Mouse (Mus musculus): ENCODE data around the gene Ern2. TPM values are rescaled to one million over a fixed set of nuclear protein-coding genes. Genes with fewer than 3 reads are reported as not detected.

Ern2 gene
- polyA plus RNA-seq (2015; fragmentation: Nextera tagmentation; extraction: Ambion mirVana) = 4.8 and 6.2 TPM in 2 replicates

DNA sequence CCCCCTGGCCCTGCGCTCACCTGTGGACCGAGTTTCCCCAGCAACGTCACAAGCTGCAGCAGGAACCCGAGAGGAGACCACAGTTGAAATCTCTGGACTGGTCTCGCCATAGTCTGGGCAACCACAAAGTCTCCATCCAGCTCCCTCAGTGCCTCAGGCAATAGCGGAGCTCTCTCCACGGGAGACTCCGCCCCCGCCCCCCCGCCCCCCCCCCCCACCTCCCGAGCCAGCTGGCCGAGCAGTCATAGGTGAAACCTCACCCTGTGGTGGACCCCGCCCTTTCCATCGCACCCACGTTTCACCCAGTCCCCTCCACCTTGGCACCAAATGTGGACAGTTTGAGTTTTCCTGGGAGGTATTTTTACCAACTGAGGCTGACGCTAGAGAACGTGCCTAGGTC, at the start of gene Ern2:
TSS of gene Ern2 (minus strand) at position 165 of the 400 bp plus-strand sequence.
- H3K4me2 ChIP-seq (replicated peaks) = peak within 1 kb of the TSS; percentile 34
- H3K4me3 ChIP-seq (replicated peaks) = no peak within 1 kb of the TSS
- 0 out of 2 replicates have a peak, but pooled peaks cover 8% of the 10 kb centered on the region for H3K4me1 ChIP-seq (replicated peaks)
- no peaks in the 10 kb centered on the region for H3K36me3 ChIP-seq
- H3K9ac ChIP-seq = 0 out of 2 replicates have a peak within 1 kb of the TSS, but pooled peaks have one; percentile 10
- peak; percentile 40; the same call in 1 of the 2 replicates for ATAC-seq
- H3K27ac ChIP-seq = no peak within 1 kb of the TSS
- 13% methylated on average over 17 of the region's 17 CpGs for WGBS
- no peaks in the 10 kb centered on the region for H3K27me3 ChIP-seq (replicated peaks)
- no peaks in the 10 kb centered on the region for H3K9me3 ChIP-seq

DNA sequence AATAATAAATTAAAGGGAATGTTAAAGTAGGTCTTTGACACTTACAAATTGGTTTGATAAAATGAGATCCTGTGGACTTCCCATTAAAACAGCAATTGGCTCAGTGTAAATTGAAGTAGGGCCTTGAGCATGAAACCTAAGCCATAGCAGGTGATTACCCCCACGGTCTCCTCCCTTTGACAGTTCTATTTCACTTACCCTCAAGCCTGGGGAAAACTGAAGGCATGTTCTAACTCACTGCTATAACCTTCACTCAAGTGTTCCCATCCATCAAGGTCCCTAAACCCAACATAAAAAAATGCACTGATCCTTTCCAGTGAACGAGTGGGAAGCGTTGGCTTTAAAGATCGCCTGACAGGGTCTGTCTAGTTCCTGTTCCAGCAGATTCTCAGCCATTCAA, 44.9 kb upstream of the Ern2 start:
- 63% methylated on average over 4 of the region's 4 CpGs for WGBS
- no peak for ATAC-seq

DNA sequence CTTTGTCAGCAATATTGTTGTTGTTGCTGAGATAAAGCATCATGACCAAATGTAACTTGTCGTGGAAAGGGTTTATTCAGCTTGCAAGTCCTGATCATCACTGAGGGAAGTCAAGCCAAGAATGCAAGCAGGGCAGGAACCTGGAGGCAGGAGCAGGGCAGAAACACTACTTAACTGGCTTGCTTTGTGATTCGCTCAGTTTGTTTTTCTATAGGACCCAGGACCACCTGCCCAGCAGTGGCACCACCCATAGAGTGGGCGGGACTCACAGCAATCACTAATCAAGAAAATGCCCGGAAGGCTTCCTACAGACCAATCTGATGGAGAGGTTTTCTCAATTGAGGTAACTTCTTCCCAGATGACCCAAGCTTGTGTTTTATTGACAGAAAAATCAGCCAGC, 43.9 kb upstream of the Ern2 start:
- WGBS = 77% methylated on average over 4 of the region's 4 CpGs
- no peaks in the 10 kb centered on the region for H3K4me1 ChIP-seq (replicated peaks)
- H3K9me3 ChIP-seq = no peaks in the 10 kb centered on the region
- H3K27ac ChIP-seq = no peak overlapping the region
- no peaks in the 10 kb centered on the region for H3K36me3 ChIP-seq
- no peak overlapping the region for H3K9ac ChIP-seq
- no peak for ATAC-seq
- no peaks in the 10 kb centered on the region for H3K27me3 ChIP-seq (replicated peaks)
- H3K4me3 ChIP-seq (replicated peaks) = no peak overlapping the region
- no peak overlapping the region for H3K4me2 ChIP-seq (replicated peaks)

More for the DNA sequence above, 44.9 kb upstream of the Ern2 start:
- no peaks in the 10 kb centered on the region for H3K4me1 ChIP-seq (replicated peaks)
- H3K9ac ChIP-seq = no peak overlapping the region
- H3K27me3 ChIP-seq (replicated peaks) = no peaks in the 10 kb centered on the region
- H3K27ac ChIP-seq = no peak overlapping the region
- H3K9me3 ChIP-seq = no peaks in the 10 kb centered on the region
- no peaks in the 10 kb centered on the region for H3K36me3 ChIP-seq
- H3K4me3 ChIP-seq (replicated peaks) = no peak overlapping the region
- H3K4me2 ChIP-seq (replicated peaks) = no peak overlapping the region

DNA sequence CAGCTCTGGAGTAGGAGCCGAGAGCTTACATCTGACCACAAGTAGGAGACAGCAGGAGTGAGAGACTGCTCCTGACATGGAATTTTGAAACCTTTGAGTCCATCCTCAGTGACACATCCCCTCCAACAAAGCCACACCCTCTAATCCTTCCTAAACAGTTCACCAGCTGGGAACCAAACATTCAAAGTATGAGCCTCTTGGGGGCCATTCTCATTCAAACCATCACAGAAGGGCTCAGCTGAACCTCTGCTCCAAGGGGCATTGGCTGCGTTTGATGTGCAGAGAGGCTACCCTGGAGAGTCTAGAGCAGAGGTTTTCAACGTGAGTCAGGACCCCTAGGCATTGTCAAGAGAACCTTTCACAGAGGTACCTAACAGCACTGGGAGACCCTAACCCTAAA, 43.3 kb upstream of the Ern2 start:
- Histone ChIP-seq H3K27me3 (replicated peaks) (no peaks in the 10 kb centered on the region), H3K4me3 (replicated peaks) (no peak overlapping the region), H3K9ac (no peak overlapping the region), H3K4me1 (replicated peaks) (no peaks in the 10 kb centered on the region), H3K9me3 (no peaks in the 10 kb centered on the region), H3K27ac (no peak overlapping the region), H3K36me3 (no peaks in the 10 kb centered on the region), H3K4me2 (replicated peaks) (no peak overlapping the region)
- ATAC-seq = no peak
- 63% methylated on average over 3 of the region's 3 CpGs for WGBS

DNA sequence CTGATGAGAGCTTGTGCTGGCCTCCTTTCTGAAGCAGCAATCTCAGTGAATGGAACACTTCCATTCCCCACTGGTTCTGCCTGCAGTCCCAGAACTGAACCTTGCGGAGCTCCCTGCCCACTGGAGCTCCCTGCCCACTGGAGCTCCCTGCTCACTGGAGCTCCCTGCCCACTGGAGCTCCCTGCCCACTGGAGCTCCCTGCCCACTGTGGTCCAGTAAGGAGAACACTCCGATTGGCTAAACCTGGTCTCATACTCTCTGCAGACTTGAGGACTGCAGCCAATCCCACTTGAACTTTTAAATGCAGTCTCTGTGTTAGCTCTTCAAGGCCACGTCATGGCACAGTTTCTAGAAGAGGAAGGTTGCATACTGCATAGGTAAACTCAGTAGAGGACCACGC, 40.7 kb upstream of the Ern2 start:
- Histone ChIP-seq H3K4me2 (replicated peaks) (peak overlapping the region; percentile 45; the same call in 1 of the 2 replicates), H3K36me3 (no peaks in the 10 kb centered on the region), H3K27ac (peak overlapping the region; percentile 74; the same call in 1 of the 2 replicates), H3K4me3 (replicated peaks) (no peak overlapping the region), H3K9me3 (no peaks in the 10 kb centered on the region), H3K9ac (no peak overlapping the region), H3K4me1 (replicated peaks) (no peaks in the 10 kb centered on the region), H3K27me3 (replicated peaks) (no peaks in the 10 kb centered on the region)
- WGBS = 73% methylated on average over 4 of the region's 4 CpGs
- ATAC-seq = peak; percentile 64

DNA sequence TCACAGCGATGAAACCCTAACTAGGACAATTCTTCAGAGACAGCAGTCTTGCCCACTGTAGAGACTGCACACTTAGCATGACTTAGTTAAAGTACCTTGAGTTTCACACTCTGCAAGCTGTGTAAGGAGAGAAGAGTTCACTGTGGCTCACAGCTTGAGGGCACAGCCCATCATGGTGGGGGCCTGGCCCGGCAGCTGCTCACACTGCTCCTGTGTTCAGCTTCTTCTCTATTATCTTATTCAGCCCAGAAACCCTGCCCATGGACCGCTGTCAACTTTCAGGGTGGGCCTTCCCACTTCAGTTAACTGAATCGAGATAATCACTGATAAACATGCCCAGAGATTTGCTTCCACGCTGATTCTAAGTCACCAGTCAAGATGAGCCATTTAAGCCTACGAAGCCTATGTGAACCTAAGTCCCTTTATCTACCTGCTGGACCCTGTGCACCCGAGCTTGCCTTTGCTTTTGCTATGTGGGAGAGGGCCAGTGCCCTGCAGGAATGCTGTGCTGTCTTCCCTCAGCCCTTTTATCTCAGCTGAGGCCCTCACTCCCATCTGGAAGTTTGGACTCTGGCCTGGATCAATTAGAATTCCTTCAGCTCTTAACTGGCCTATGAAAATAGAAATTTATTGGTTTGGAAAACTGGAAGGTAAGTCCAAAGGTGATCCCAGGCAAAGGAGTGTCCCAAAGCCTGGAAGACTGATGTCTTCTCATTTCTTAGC, 40.2 kb upstream of the Ern2 start:
- Histone ChIP-seq H3K27me3 (replicated peaks) (no peaks in the 10 kb centered on the region), H3K27ac (peak overlapping the region; percentile 74), H3K4me3 (replicated peaks) (no peak overlapping the region), H3K9ac (no peak overlapping the region), H3K36me3 (no peaks in the 10 kb centered on the region), H3K9me3 (no peaks in the 10 kb centered on the region), H3K4me2 (replicated peaks) (peak overlapping the region; percentile 45; the same call in 1 of the 2 replicates), H3K4me1 (replicated peaks) (no peaks in the 10 kb centered on the region)
- ATAC-seq = peak; percentile 94
- WGBS = 63% methylated on average over 7 of the region's 7 CpGs

DNA sequence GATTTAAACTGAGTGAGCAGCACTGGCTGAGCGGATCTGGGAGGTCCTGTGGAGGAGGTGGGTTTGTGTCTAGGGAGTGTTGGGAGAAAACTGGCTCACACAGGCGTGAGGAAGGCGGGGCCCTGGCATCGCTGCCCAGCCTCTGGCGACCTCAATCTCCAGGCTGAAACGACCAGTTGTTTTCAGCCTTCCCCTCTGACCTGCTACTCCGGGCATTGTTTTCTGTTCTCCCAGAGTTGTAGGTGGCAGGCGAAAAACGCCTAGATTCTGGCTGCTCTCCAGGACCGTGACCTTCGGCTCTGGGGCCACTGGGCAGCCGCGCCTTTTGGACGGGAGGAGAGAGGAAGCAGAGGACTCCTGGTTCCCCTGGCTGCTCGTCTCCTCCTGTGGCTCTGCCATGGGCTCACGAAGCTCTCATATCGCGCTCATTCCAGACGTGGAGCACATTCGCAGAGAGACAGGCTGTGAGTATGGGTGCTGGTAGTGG, 33.4 kb upstream of the Ern2 start, which contains the start of gene Chp2:
TSS of gene Chp2 (plus strand) at position 182 of the 487 bp plus-strand sequence.
- H3K9ac ChIP-seq = no peak within 1 kb of the TSS
- no peaks in the 10 kb centered on the region for H3K36me3 ChIP-seq
- peak within 1 kb of the TSS; percentile 57 for H3K4me2 ChIP-seq (replicated peaks)
- H3K9me3 ChIP-seq = no peaks in the 10 kb centered on the region
- 20% methylated on average over 20 of the region's 20 CpGs for WGBS
- H3K27ac ChIP-seq = no peak within 1 kb of the TSS
- 0 out of 2 replicates have a peak, but pooled peaks cover 2% of the 10 kb centered on the region for H3K27me3 ChIP-seq (replicated peaks)
- peak; percentile 60 for ATAC-seq
- H3K4me1 ChIP-seq (replicated peaks) = 0 out of 2 replicates have a peak, but pooled peaks cover 3% of the 10 kb centered on the region
- H3K4me3 ChIP-seq (replicated peaks) = peak within 1 kb of the TSS; percentile 23

DNA sequence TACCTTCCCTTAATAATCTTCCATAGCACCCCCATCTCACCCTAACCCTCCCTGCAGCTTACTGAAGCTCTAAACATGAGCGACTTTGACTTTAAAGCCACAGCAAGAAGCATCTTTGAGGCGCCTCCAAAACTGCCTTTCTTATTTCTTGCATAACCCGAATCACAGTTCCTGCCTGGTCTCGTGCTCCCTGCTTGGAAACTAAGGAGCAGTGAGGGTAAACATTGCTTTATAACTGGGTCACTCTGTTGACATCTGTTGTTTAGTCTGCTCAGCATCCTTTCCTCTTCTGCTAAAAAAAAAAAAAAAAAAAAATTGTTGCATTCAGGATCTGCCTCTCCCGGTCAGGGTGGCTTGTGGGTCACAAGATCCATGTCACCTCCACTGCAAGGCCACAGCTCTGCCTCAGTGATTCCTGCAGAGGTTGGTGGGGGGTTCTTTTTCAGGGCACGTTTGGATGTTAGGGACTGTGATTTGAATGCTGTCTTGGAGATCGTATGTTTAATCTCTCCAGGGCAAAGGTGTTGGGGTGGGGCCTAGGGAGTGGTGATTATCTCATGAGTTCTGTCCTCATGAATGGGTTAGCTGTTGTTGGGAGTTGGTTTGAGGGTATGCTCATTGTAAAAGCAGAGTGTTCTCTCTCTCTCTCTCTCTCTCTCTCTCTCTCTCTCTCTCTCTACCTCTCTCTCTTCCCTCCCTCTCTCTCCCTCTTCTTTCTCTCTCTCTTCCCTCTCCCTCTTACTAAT, 22.4 kb upstream of the Ern2 start:
- no peak overlapping the region for H3K4me2 ChIP-seq (replicated peaks)
- no peaks in the 10 kb centered on the region for H3K36me3 ChIP-seq
- no peak overlapping the region for H3K9ac ChIP-seq
- no peaks in the 10 kb centered on the region for H3K9me3 ChIP-seq
- H3K27me3 ChIP-seq (replicated peaks) = no peaks in the 10 kb centered on the region
- no peaks in the 10 kb centered on the region for H3K4me1 ChIP-seq (replicated peaks)
- ATAC-seq = peak; percentile 72
- WGBS = 28% methylated on average over 7 of the region's 7 CpGs
- H3K4me3 ChIP-seq (replicated peaks) = no peak overlapping the region
- no peak overlapping the region for H3K27ac ChIP-seq

DNA sequence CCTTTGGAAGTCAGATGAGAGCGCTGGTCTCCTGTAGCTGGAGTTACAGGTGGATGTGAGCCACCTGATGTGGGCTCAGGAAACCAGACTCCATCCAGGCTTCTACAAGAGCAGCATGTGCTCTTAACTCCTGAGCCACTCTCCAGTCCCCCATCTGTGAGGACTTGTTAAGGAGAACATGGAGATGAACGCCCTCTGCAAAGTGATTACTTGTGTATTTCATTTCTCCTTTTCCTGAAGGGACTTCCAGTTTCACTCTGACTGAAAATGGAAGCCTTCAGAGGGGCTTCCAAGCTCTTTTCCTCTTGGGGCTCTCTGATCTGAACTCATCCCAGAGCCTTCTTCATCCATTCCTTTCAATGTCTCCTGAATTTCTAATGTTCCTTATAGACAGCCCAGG, 20.1 kb upstream of the Ern2 start:
- ATAC-seq = no peak
- no peak overlapping the region for H3K27ac ChIP-seq
- H3K27me3 ChIP-seq (replicated peaks) = no peaks in the 10 kb centered on the region
- no peak overlapping the region for H3K4me2 ChIP-seq (replicated peaks)
- no peaks in the 10 kb centered on the region for H3K9me3 ChIP-seq
- 78% methylated on average over 2 of the region's 2 CpGs for WGBS
- no peak overlapping the region for H3K9ac ChIP-seq
- no peak overlapping the region for H3K4me3 ChIP-seq (replicated peaks)
- no peaks in the 10 kb centered on the region for H3K36me3 ChIP-seq
- no peaks in the 10 kb centered on the region for H3K4me1 ChIP-seq (replicated peaks)

DNA sequence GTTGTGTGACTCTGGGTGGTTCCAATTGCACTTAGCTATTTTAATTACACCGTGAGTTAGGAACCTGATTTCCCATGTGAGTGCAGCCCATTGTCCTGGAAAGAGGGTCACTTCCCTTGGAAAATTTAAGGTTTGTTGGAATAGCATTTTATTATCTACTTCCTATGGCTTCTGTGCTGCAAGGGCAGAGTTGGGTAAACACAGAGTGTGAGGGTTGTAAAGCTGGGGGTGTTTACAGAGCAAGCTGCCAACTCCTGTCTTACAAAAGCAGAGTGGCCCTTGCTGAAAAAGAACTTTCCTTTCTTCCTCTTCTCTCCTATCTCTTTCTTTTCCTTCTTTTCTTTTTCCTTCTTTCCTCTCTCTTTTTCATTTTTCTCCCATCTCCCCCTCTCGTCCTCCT, 17.9 kb upstream of the Ern2 start:
- Histone ChIP-seq H3K4me2 (replicated peaks) (no peak overlapping the region), H3K9ac (no peak overlapping the region), H3K27ac (no peak overlapping the region), H3K4me1 (replicated peaks) (no peaks in the 10 kb centered on the region), H3K36me3 (no peaks in the 10 kb centered on the region), H3K9me3 (no peaks in the 10 kb centered on the region), H3K4me3 (replicated peaks) (no peak overlapping the region), H3K27me3 (replicated peaks) (no peaks in the 10 kb centered on the region)
- peak; percentile 65 for ATAC-seq
- WGBS = 13% methylated on average over 2 of the region's 2 CpGs

DNA sequence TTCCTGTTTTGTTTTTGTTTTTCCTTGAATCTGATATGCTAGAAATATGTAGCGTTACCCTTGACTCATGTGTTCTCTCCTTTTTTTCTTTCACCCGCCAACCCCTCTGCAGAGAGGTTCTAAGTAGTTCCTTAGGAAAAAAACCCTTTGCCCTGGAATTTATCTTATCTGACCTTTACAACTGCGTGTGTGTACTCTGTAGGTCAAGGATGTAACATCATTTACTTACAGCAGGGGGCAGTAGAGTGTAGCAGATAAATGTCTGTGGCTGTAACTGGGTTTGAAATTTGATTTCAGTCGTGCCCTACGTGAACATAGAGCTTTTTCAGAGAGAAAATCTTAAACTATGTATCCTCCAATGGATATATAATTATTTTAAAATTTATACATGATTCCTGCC, 13.3 kb upstream of the Ern2 start:
- Histone ChIP-seq H3K4me3 (replicated peaks) (no peak overlapping the region), H3K27ac (no peak overlapping the region), H3K9ac (no peak overlapping the region), H3K9me3 (no peaks in the 10 kb centered on the region), H3K36me3 (no peaks in the 10 kb centered on the region), H3K27me3 (replicated peaks) (no peaks in the 10 kb centered on the region), H3K4me1 (replicated peaks) (no peaks in the 10 kb centered on the region), H3K4me2 (replicated peaks) (no peak overlapping the region)
- ATAC-seq = peak; percentile 52; the same call in 1 of the 2 replicates
- 22% methylated on average over 5 of the region's 5 CpGs for WGBS

DNA sequence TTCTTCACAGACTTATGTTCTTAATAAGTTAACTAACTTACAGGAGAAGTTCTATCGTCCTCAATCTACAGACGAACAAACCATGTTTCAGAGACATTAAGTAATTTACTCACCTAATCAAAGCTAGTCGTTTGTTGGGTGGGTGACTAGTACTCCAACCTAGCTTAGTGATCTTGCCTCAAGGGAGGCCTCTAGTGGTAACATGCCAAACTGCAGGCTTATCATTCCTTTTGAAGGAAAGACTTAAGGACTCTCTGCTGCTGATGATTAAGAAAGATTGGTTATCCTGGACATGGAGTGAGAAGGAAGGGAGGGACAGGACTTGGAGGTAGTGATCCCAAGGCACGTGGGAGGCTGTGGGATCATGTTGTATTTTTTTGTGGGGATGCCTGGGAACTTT, 11.3 kb upstream of the Ern2 start:
- H3K27ac ChIP-seq = no peak overlapping the region
- no peak overlapping the region for H3K4me3 ChIP-seq (replicated peaks)
- H3K4me2 ChIP-seq (replicated peaks) = no peak overlapping the region
- WGBS = 34% methylated on average over 4 of the region's 4 CpGs
- H3K9me3 ChIP-seq = no peaks in the 10 kb centered on the region
- ATAC-seq = peak; percentile 48; the same call in 1 of the 2 replicates
- no peak overlapping the region for H3K9ac ChIP-seq
- no peaks in the 10 kb centered on the region for H3K36me3 ChIP-seq
- H3K4me1 ChIP-seq (replicated peaks) = no peaks in the 10 kb centered on the region
- no peaks in the 10 kb centered on the region for H3K27me3 ChIP-seq (replicated peaks)
